Mouse (Mus musculus) MEL (cell line): ENCODE results near the gene Gm12248. TPM values are rescaled to one million over a fixed set of nuclear protein-coding genes. Genes with fewer than 3 reads are reported as not detected.

Experiments used
- DNase-seq: peaks from one replicate; pipeline ENCODE4 v3.0.0; 2011; ENCODE audit warnings: low read depth, low spot score
- H3K27ac ChIP-seq: 2 replicates; pipeline ENCODE4 v1.5.1; 2012; ENCODE audit warnings: low read depth, mild to moderate bottlenecking, control low read depth, low read length, moderate library complexity; ENCODE audit not compliant: control insufficient read depth
- H3K27me3 ChIP-seq, 2 experiments: fragments of 150-350 bp in 1 of 2; sonication (generic) in 1 of 2; 2 replicates each; pipeline ENCODE4 v1.6.1; 2012; ENCODE audit warnings: low read length in 2 of 2, mild to moderate bottlenecking in 2 of 2, improper control_type of control experiment in 1 of 2, moderate library complexity in 1 of 2; ENCODE audit not compliant: insufficient read depth in 2 of 2, control insufficient read depth in 1 of 2
- H3K36me3 ChIP-seq, 2 experiments: 2 replicates each; pipeline ENCODE4 v1.6.1; 2012 to 2014; ENCODE audit warnings: low read length in 2 of 2, improper control_type of control experiment in 1 of 2, inconsistent platforms in 1 of 2, mild to moderate bottlenecking in 1 of 2; ENCODE audit not compliant: insufficient read depth in 2 of 2, control insufficient read depth in 1 of 2
- H3K4me1 ChIP-seq, 2 experiments: fragments of 150-350 bp in 1 of 2; sonication (generic) in 1 of 2; 2 replicates each; pipeline ENCODE4 v1.6.1; 2012; ENCODE audit warnings: low read length in 2 of 2, improper control_type of control experiment in 1 of 2, mild to moderate bottlenecking in 1 of 2; ENCODE audit not compliant: insufficient read depth in 2 of 2, control insufficient read depth in 1 of 2
- H3K4me3 ChIP-seq, 2 experiments: fragments of 150-350 bp in 1 of 2; sonication (generic) in 1 of 2; 2 replicates each; pipeline ENCODE4 v1.5.1; 2012; ENCODE audit warnings: low read depth in 2 of 2, low read length in 2 of 2, mild to moderate bottlenecking in 2 of 2, moderate library complexity in 2 of 2, control low read depth in 1 of 2, improper control_type of control experiment in 1 of 2; ENCODE audit not compliant: control insufficient read depth in 1 of 2, insufficient read depth in 1 of 2
- H3K79me2 ChIP-seq: 2 replicates; pipeline ENCODE4 v1.6.1; 2012; ENCODE audit warnings: mild to moderate bottlenecking, low read length, moderate library complexity; ENCODE audit not compliant: control insufficient read depth, poor library complexity, insufficient read depth
- H3K9ac ChIP-seq: 2 replicates; pipeline ENCODE4 v1.6.1; 2012; ENCODE audit warnings: low read depth, mild to moderate bottlenecking, control low read depth, low read length, moderate library complexity; ENCODE audit not compliant: control insufficient read depth, poor library complexity, severe bottlenecking
- H3K9me3 ChIP-seq: fragments of 150-350 bp; sonication (generic); replicated peaks from 2 replicates; pipeline ENCODE4 v1.6.1; 2012; ENCODE audit warnings: mild to moderate bottlenecking, low read length, improper control_type of control experiment, moderate library complexity; ENCODE audit not compliant: insufficient read depth
- BHLHE40 ChIP-seq: IDR thresholded peaks from 2 replicates; pipeline ENCODE4 v1.6.1; 2012; ENCODE audit warnings: low read depth, mild to moderate bottlenecking, inconsistent platforms, low read length, improper control_type of control experiment, borderline replicate concordance
- CHD1 ChIP-seq: IDR thresholded peaks from 2 replicates; pipeline ENCODE4 v1.6.1; 2012; ENCODE audit warnings: low read depth, mild to moderate bottlenecking, inconsistent platforms, low read length, improper control_type of control experiment
- CTCF ChIP-seq, 3 experiments: IDR thresholded peaks in 2 of 3; conservative IDR thresholded peaks in 1 of 3; 2 replicates each; pipeline ENCODE4 v1.5.1; 2011 to 2012; ENCODE audit warnings: low read length in 3 of 3, low read depth in 2 of 3, mild to moderate bottlenecking in 2 of 3, improper control_type of control experiment in 1 of 3, inconsistent platforms in 1 of 3, mixed read lengths in 1 of 3, moderate library complexity in 1 of 3; ENCODE audit not compliant: control insufficient read depth in 1 of 3, insufficient read depth in 1 of 3, poor library complexity in 1 of 3, severe bottlenecking in 1 of 3
- E2F4 ChIP-seq: IDR thresholded peaks from 2 replicates; pipeline ENCODE4 v1.6.1; 2011; ENCODE audit warnings: low read depth, low read length, improper control_type of control experiment, borderline replicate concordance
- ELF1 ChIP-seq: IDR thresholded peaks from 2 replicates; pipeline ENCODE4 v1.6.1; 2014; ENCODE audit warnings: low read depth, mild to moderate bottlenecking, inconsistent platforms, low read length, improper control_type of control experiment, moderate library complexity
- EP300 ChIP-seq, 2 experiments: IDR thresholded peaks; 2 replicates each; pipeline ENCODE4 v1.6.1; 2011; ENCODE audit warnings: improper control_type of control experiment in 2 of 2, low read length in 2 of 2, low read depth in 1 of 2, mild to moderate bottlenecking in 1 of 2
- ETS1 ChIP-seq: IDR thresholded peaks from 2 replicates; pipeline ENCODE4 v1.6.1; 2012; ENCODE audit warnings: low read depth, mild to moderate bottlenecking, inconsistent platforms, low read length, improper control_type of control experiment, moderate library complexity
- HCFC1 ChIP-seq: IDR thresholded peaks from 2 replicates; pipeline ENCODE4 v1.6.1; 2012; ENCODE audit warnings: low read depth, mild to moderate bottlenecking, inconsistent platforms, low read length, improper control_type of control experiment, moderate library complexity
- MAFK ChIP-seq: IDR thresholded peaks from 2 replicates; pipeline ENCODE4 v1.6.1; 2011; ENCODE audit warnings: low read depth, mild to moderate bottlenecking, low read length, improper control_type of control experiment, borderline replicate concordance
- MAX ChIP-seq: IDR thresholded peaks from 2 replicates; pipeline ENCODE4 v1.6.1; 2011; ENCODE audit warnings: low read length, improper control_type of control experiment
- MEF2A ChIP-seq: IDR thresholded peaks from 2 replicates; pipeline ENCODE4 v1.6.1; 2014; ENCODE audit warnings: low read depth, mild to moderate bottlenecking, inconsistent platforms, low read length, improper control_type of control experiment; ENCODE audit not compliant: poor library complexity, insufficient replicate concordance, severe bottlenecking; ENCODE audit errors: extremely low read depth
- MXI1 ChIP-seq: IDR thresholded peaks from 2 replicates; pipeline ENCODE4 v1.6.1; 2011; ENCODE audit warnings: mild to moderate bottlenecking, low read depth, low read length, improper control_type of control experiment
- MYB ChIP-seq: IDR thresholded peaks from 2 replicates; pipeline ENCODE4 v1.6.1; 2011; ENCODE audit warnings: mild to moderate bottlenecking, low read depth, low read length, improper control_type of control experiment
- NELFE ChIP-seq: IDR thresholded peaks from 2 replicates; pipeline ENCODE4 v1.6.1; 2011; ENCODE audit warnings: low read depth, low read length, improper control_type of control experiment
- POLR2A ChIP-seq, 2 experiments: IDR thresholded peaks; 2 replicates each; pipeline ENCODE4 v1.6.1; 2011 to 2012; ENCODE audit warnings: low read length in 2 of 2, mild to moderate bottlenecking in 2 of 2, control low read depth in 1 of 2, improper control_type of control experiment in 1 of 2, low read depth in 1 of 2, moderate library complexity in 1 of 2; ENCODE audit not compliant: control insufficient read depth in 1 of 2, insufficient read depth in 1 of 2, poor library complexity in 1 of 2
- POLR2AphosphoS2 ChIP-seq: IDR thresholded peaks from 2 replicates; pipeline ENCODE4 v1.6.1; 2011; ENCODE audit warnings: low read length, improper control_type of control experiment
- POLR2AphosphoS5 ChIP-seq: IDR thresholded peaks from 2 replicates; pipeline ENCODE4 v1.6.1; 2012; ENCODE audit warnings: low read depth, borderline replicate concordance, mild to moderate bottlenecking, inconsistent platforms, low read length, moderate library complexity, mixed read lengths
- RAD21 ChIP-seq: IDR thresholded peaks from 2 replicates; pipeline ENCODE4 v1.6.1; 2011; ENCODE audit warnings: mild to moderate bottlenecking, low read depth, low read length, improper control_type of control experiment
- SIN3A ChIP-seq: IDR thresholded peaks from 2 replicates; pipeline ENCODE4 v1.6.1; 2012; ENCODE audit warnings: low read length, improper control_type of control experiment, inconsistent platforms
- TBP ChIP-seq: IDR thresholded peaks from 2 replicates; pipeline ENCODE4 v1.8.0; 2011; ENCODE audit warnings: low read depth, low read length, improper control_type of control experiment
- USF1 ChIP-seq: IDR thresholded peaks from 2 replicates; pipeline ENCODE4 v1.6.1; 2014; ENCODE audit warnings: low read depth, mild to moderate bottlenecking, inconsistent platforms, low read length, improper control_type of control experiment, moderate library complexity
- ZKSCAN1 ChIP-seq: IDR thresholded peaks from 2 replicates; pipeline ENCODE4 v1.6.1; 2012; ENCODE audit warnings: low read depth, mild to moderate bottlenecking, inconsistent platforms, low read length, improper control_type of control experiment, moderate library complexity
- ZNF384 ChIP-seq: IDR thresholded peaks from 2 replicates; pipeline ENCODE4 v1.6.1; 2012; ENCODE audit warnings: low read depth, mild to moderate bottlenecking, inconsistent platforms, low read length, improper control_type of control experiment
- polyA plus RNA-seq, 2 experiments: library from polyadenylated mRNA; stranded (reverse) in 1 of 2; unstranded in 1 of 2; fragments of >175 nt in 1 of 2; fragments of >200 nt in 1 of 2; gene quantifications; 2 replicates each; pipeline versions ENCODE4 v1.2.1 to v1.2.4; 2012; ENCODE audit warnings: low replicate concordance in 2 of 2, low read depth in 1 of 2; ENCODE audit not compliant: insufficient read length in 2 of 2, insufficient read depth in 1 of 2, missing spikeins in 1 of 2
- total RNA-seq: library from RNA; depleted of rRNA; stranded (reverse); fragments of 300-350 nt; gene quantifications from 2 replicates; pipeline ENCODE4 v1.2.3, GENCODE M21; 2012

The Gm12248 gene
- total and polyA plus RNA-seq, 3 experiments = 0.12 to 0.65 TPM; not detected in 1

GRCm38 (mm10) chr11:58107009-58107408 is 14.1 kb upstream of the Gm12248 start:
- no peak overlapping the region for H3K9ac ChIP-seq
- peaks cover 4 to 16% of the 10 kb centered on the region in 2 experiments; a peak in 3 of 4 replicates for H3K4me1 ChIP-seq
- TF ChIP-seq CTCF (IDR thresholded peaks at IDR 0.05 in 2 of 3, conservative IDR thresholded peaks at IDR 0.05 in 1 of 3; ENCODE audit: control insufficient read depth in 1 of 3, insufficient read depth in 1 of 3, low read depth in 2 of 3, low read length in 3 of 3, poor library complexity in 1 of 3, severe bottlenecking in 1 of 3) (peak in 1 of 3 experiments; percentile 13; a peak in 3 of 6 replicates), SIN3A (no peak)
- H3K27me3 ChIP-seq = no peaks in the 10 kb centered on the region
- H3K27ac ChIP-seq = no peak overlapping the region
- no peak overlapping the region for H3K4me3 ChIP-seq
- peaks cover 55% of the 10 kb centered on the region for H3K79me2 ChIP-seq
- DNase-seq = peak; percentile 50
- no peaks in the 10 kb centered on the region for H3K9me3 ChIP-seq
- H3K36me3 ChIP-seq = peaks cover 7 to 14% of the 10 kb centered on the region in 2 experiments; a peak in 3 of 4 replicates

- TF ChIP-seq MEF2A (no peak), ETS1 (0 out of 2 replicates have a peak, but pooled peaks have one; percentile 11), TBP (peak; percentile 68), ELF1 (peak; percentile 59; the same call in 1 of the 2 replicates), MXI1 (peak; percentile 81; the same call in 1 of the 2 replicates), RAD21 (no peak), SIN3A (peak; percentile 79; the same call in 1 of the 2 replicates), POLR2A (IDR thresholded peaks at IDR 0.05; ENCODE audit: control insufficient read depth in 1 of 2, insufficient read depth in 1 of 2, low read depth in 1 of 2, low read length in 2 of 2, poor library complexity in 1 of 2) (peak; percentile 36 to 56; a peak in 3 of 4 replicates)
- DNase-seq = peak; percentile 94
- H3K27me3 ChIP-seq = no peaks in the 10 kb centered on the region
- peaks cover 0 to 19% of the 10 kb centered on the region in 2 experiments; a peak in 2 of 4 replicates for H3K36me3 ChIP-seq
- H3K4me3 ChIP-seq = peak overlapping the region; percentile 74 to 87
- H3K4me1 ChIP-seq = peaks cover 9 to 21% of the 10 kb centered on the region in 2 experiments
- no peaks in the 10 kb centered on the region for H3K9me3 ChIP-seq
- peak overlapping the region; percentile 81 for H3K9ac ChIP-seq
- H3K27ac ChIP-seq = peak overlapping the region; percentile 73
- H3K79me2 ChIP-seq = peaks cover 53% of the 10 kb centered on the region
Observed at GRCm38 (mm10) chr11:58104351-58104791, 11.4 kb upstream of the Gm12248 start.

- Histone ChIP-seq H3K27ac (peak within 1 kb of the TSS; percentile 93), H3K36me3 (peaks cover 0 to 19% of the 10 kb centered on the region in 2 experiments; a peak in 2 of 4 replicates), H3K9me3 (no peaks in the 10 kb centered on the region), H3K27me3 (no peaks in the 10 kb centered on the region), H3K4me1 (peaks cover 9 to 21% of the 10 kb centered on the region in 2 experiments), H3K4me3 (peak within 1 kb of the TSS; percentile 74 to 87), H3K79me2 (peaks cover 50% of the 10 kb centered on the region), H3K9ac (peak within 1 kb of the TSS; percentile 92)
- peak; percentile 100 for DNase-seq
- TF ChIP-seq POLR2AphosphoS2 (peak; percentile 98), MAX (peak; percentile 86), NELFE (peak; percentile 95), BHLHE40 (no peak), CHD1 (no peak), USF1 (0 out of 2 replicates have a peak, but pooled peaks have one; percentile 49), HCFC1 (peak; percentile 91), ELF1 (peak; percentile 90), POLR2AphosphoS5 (peak; percentile 88; the same call in 1 of the 2 replicates), ZNF384 (peak; percentile 43; the same call in 1 of the 2 replicates), CTCF (IDR thresholded peaks at IDR 0.05 in 2 of 3, conservative IDR thresholded peaks at IDR 0.05 in 1 of 3; ENCODE audit: control insufficient read depth in 1 of 3, insufficient read depth in 1 of 3, low read depth in 2 of 3, low read length in 3 of 3, poor library complexity in 1 of 3, severe bottlenecking in 1 of 3) (no peak), MAFK (no peak), E2F4 (no peak), MYB (no peak), TBP (peak; percentile 81; the same call in 1 of the 2 replicates), ZKSCAN1 (no peak), EP300 (IDR thresholded peaks at IDR 0.05; ENCODE audit: low read depth in 1 of 2, low read length in 2 of 2) (no peak; a peak in 1 of 4 replicates)
Observed at GRCm38 (mm10) chr11:58103697-58104306, 10.9 kb upstream of the Gm12248 start, which contains the start of gene Cnot8. Gene Cnot8 (plus strand): TSS chr11:58104153.
